Mouse (Mus musculus) CH12F3 (cell line): ENCODE results near the gene Gm49395.

Experiments used
- in situ Hi-C: fragments of 300-500 bp; cut with MboI; formaldehyde crosslinking; loops from 2 replicates; pipeline ENCODE4 v1.14.3; 2020; ENCODE audit warnings: low sequenced_read_pairs

Gene Gm49395

DNA sequence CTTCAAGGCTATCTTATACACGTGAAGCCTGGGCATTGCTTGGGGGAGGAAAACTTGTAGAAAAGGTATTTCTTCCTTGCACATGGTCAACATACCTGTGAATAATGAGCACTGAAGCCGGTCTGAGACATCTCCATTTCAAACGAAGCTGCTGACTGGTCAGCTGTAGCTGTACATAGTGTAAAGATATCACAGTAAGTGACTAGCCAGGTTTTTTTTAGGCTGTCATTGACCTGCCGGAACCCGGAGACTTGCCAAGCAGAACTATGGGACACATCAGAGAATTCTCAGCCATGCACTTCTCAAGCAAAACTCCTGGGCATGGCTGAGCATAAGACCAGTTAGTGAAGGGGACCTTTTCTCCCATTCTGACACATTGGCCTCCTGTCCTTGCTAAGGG is 99.6 kb downstream of the Gm49395 start:
- in situ Hi-C loops, result no loop called here

GRCm38 (mm10) chr13:114999582-114999981 is 102.1 kb downstream of the Gm49395 start:
- in situ Hi-C loops, result loop anchor here (25.0 kb wide), 1 partner anchor 1713 kb away; no protein-coding TSS in a partner anchor

GRCm38 (mm10) chr13:114998100-114998499 is 103.6 kb downstream of the Gm49395 start:
- in situ Hi-C loops, result loop anchor here (25.0 kb wide), 1 partner anchor 1714 kb away; no protein-coding TSS in a partner anchor

- in situ Hi-C loops, result loop anchor here (25.0 kb wide), 1 partner anchor 1720 kb away; no protein-coding TSS in a partner anchor
Observed at GRCm38 (mm10) chr13:114992260-114993014, 109.3 kb downstream of the Gm49395 start.

DNA sequence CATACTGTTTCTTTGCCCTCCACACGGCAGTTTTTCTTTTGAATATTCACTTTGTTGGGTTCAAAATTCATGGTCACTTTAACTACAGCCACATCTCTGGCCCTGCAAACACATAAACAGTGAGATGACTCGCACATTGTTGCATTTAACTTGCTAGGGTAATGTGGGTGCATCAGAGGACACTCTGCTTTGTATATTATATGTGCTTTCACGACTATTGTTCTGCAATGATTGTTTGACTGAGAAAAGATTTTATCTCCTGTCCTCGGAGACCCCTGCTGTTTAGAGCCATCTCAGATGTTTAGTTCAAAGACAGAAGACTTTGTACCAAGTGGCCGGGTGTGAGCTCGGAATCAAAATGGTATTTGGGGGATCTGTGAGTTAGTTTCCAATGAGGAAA is 114.1 kb downstream of the Gm49395 start:
- in situ Hi-C loops, result loop anchor here (25.0 kb wide), 1 partner anchor 1725 kb away; no protein-coding TSS in a partner anchor

- in situ Hi-C loops, result loop anchor here (25.0 kb wide), 1 partner anchor 1725 kb away; no protein-coding TSS in a partner anchor
Observed at GRCm38 (mm10) chr13:114987161-114987560, 114.6 kb downstream of the Gm49395 start.
